Mouse (Mus musculus) G1E-ER4 (cell line): Measurements from ENCODE around the gene Rab9. TPM values are rescaled to one million over a fixed set of nuclear protein-coding genes. Genes with fewer than 3 reads are reported as not detected.

Experiments
- GATA1 ChIP-seq: IDR thresholded peaks from one replicate; pipeline ENCODE4 v1.8.0; 2012; ENCODE audit warnings: low read length, inconsistent platforms
- polyA plus RNA-seq: library from polyadenylated mRNA; stranded (reverse); fragments of >175 nt; gene quantifications from 2 replicates; pipeline ENCODE4 v1.2.3, GENCODE M21; 2012

Gene Rab9
- polyA plus RNA-seq, result 1.3 and 1.6 TPM in 2 replicates

DNA sequence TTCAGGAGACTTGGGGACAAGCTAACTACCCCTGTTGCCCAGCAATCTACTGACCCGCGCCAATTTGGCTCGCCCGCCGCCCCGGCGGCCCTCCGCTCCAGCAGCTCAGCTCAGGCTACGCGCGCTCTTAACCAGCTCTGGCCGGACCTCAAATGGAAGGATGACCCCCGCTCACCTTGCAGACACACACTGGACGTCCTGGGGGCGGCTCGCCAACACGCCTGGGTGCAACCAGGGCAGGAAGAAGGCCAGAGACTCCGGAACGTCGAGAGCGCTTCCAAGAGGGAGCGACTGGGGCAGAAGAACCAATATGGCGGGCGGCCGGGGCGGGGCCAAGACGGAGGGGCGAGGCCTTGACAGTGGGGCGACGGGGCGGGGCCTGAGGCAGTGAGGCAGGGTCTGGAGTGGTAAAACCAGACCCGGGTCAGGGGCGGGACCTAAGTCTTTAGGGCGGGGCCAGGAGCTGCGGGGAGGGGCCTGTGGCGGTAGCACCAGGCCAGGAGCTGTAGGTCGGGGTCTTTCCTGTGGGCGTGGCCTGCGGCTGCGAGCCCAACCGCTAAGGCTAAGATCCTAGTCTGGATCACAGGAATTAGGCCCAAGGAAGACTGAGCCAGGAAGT is at the start of gene Rab9:
Gene Rab9 (minus strand): TSS at position 503 of the 619 bp plus-strand sequence.
- no peak for TF ChIP-seq GATA1

DNA sequence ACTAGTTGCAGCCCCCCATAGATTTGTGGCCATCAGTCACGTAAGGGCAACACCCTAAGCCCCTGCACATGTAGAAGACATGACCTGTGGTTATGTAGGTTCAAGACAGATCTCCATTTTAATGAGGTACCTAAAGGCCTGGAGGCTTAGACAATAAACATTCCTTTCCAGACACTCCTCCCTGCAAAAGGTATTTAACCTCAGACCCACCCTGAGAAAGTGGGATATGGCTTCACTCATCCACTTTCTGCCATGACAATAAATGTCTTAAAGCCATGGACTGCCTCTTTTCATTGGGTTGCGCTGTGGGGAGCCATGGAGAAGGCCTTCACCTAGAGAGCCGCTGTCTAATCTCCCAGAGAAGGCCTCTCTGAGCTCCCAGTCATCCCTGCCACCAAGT is 48.5 kb upstream of the Rab9 start:
- no peak for TF ChIP-seq GATA1

DNA sequence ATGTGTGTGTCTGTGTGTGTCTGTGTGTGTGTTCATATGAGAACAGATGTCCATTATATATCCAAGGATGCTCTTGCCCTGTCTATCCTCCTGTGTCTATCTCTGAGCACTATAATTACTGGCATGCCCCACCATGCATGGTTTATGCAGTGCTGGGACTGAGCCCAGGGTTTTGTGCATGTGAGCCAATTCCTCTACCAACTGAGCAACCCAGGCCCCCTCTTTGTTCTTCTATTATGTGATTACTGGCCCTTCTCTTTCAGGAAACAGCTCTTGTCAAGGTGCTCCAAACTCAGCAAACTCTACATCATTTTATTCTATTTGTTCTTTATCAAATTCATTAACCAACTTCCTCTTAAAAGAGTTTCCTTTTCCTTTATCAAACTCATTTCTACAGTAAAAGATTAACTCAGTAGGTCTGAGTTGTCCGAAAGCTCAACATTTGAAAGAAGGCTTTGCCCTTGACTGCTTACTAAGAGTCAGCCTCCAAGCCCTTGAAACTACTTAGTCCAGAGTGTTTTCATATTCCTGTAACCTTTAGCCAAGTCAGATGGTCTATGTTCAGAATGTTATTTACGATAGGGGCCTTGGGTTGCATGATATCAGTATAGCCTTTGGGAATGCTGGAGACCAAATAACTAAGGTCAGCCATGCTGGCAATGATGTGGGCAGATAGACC is 46.1 kb upstream of the Rab9 start:
- TF ChIP-seq GATA1, result no peak

DNA sequence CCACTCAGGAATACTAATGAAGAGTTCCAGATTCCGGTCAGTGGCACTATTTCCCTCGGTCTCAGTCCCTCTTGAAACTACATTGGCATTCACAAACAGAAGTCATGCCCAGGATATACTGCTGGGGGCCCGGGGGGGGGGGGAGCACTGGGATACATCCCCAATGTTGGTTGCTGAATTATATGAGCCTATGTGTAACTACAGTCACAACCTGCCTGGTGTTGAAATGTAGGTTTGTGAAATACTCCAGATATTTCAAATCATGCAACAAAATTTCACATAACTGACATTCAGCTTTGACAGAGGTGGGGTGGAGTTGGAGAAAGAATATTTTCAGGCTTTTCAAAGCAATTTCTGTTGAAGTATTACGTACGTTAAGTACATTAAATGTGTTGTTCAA is 41.1 kb upstream of the Rab9 start:
- no peak for TF ChIP-seq GATA1

DNA sequence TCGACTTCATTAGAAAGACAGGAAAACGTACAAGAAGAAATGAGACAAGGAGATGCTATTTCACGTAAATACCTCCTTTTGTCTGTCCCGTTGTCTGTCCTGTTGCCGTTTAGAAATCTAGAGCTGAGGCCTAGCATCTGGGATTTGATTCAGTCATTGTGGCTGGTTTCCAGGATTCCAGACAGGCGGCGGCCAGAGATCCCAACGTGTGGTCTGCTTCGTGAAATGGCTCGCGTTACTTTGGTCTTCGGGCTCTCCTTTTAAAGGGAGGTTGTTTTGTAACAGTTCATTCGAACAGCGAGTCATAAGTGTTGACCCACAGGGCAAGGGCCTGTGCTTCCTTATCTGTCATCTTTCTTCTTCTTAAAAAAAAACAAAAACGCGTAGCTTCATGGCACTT is 38.7 kb upstream of the Rab9 start, which contains the start of gene Tceanc:
Gene Tceanc (minus strand): TSS at position 223 of the 400 bp plus-strand sequence.
- no peak for TF ChIP-seq GATA1

DNA sequence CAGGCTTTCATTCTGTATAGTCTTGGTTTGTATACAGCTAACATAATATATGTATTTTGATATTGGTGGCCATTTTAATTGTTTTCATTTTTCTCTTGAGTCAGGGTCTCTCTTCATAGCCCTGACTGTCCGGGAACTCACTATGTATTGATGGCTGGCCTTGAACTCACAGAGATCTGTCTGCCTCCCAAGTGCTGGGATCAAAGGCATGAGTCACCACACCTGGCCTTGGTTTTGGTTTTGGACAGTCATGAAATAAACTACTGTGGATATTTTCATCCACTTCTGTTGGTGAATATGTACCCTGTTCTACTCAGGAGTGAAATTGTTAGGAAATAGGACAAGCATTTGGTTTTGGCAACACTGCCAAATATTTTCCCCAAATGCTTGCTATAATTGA is 37.0 kb upstream of the Rab9 start:
- no peak for TF ChIP-seq GATA1

DNA sequence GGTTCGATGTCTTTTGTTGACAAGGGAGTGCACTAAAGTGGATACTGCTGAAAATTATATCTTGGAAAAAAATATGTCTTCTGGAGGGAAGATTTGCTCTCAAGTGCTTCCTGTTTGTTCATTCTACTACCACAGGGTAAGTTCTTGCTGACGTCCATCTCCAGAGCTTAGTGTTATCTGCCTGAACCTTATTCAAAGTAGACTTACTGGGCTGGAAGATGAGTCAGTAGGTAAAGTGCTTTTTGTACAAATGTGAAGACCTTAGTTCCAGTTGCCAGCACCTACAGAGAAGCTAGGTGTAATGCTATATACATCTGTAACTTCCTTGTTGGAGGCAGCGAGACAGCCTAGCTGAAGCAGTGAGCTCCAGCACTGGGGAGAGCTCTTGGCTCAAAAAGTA is 36.3 kb upstream of the Rab9 start:
- no peak for TF ChIP-seq GATA1

DNA sequence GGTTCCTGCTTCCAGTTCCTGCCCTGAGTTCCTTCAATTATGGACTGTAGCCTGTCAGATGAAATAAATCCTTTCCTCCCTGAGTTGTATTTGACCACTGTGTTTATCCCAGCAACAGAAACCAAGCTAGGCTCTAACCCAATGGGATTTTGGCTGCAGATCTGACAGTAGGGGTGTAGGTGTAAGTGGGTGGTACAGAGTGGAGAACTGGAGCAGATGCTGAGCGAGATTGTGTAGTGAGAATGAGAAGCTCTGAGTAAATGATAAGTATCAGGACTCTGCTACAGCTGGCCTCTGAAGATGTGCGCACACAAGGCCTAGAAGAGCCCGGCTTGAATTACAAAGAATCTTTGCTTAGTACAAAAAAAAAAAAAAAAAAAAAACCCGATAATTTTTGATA is 32.4 kb upstream of the Rab9 start:
- no peak for TF ChIP-seq GATA1

DNA sequence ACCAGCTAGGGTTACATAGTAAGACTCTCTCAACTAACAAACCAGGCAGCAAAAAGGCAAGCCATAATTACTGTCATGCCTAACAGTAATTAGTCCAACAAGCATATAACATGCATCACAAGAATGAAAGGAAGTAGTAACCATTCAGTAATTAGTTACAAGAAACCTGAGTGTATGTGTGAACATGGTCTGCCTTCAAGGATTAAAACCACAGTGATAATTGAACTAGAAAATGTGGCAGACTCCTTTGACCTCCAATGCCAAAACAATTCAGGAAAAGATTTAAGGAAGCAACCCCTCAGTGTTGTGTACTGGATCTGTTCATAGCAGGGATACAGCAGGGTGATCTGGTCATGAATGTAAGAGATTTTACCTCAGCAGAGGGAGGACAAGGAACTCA is 31.4 kb upstream of the Rab9 start:
- no peak for TF ChIP-seq GATA1

DNA sequence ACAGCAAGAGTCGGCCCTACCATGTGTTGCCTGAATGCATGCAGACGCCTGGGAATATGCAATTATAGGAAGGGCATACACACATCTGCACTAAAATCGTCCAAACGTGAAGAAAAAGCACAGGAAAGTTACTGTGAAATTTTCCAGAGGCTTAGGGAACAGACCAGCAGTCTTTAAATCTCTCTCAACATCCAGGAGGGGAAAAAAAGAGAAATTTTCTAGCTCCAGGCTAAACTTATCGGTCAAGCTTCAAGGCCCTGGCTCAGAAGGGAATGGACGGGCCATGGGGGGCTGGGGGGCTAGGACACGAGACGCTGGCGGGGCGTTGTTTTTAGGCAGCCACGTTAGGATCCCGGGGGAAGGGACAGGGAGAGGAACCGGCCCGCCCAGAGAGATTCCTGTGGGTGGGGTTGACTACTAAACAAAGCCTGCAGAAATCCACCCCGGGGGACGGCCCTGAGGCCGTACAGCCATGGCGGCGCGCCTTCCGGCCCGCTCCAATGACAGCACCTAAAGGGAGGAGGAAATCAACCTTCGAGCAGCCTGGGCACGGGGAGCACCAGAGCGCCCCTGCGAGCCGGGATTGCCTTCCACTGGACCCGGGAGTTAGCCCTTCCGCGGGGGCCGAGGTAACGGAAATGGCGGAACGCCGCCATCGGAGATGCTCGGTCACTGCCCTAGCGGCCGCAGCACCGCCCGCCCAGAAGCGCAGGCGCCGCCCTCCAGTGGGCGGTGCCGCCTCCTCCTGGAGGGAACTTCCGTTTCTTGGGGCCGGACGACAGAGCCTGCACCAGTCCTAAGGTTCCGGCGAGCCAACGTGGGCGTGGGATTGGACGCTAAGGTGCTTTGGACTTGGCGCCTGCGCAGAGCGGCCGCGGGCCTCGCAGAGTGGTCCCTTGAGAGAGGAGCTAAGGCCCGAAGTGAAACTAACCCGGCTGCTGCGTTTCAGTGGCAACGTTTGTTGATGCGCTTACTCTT is 30.4 kb upstream of the Rab9 start:
- no peak for TF ChIP-seq GATA1

DNA sequence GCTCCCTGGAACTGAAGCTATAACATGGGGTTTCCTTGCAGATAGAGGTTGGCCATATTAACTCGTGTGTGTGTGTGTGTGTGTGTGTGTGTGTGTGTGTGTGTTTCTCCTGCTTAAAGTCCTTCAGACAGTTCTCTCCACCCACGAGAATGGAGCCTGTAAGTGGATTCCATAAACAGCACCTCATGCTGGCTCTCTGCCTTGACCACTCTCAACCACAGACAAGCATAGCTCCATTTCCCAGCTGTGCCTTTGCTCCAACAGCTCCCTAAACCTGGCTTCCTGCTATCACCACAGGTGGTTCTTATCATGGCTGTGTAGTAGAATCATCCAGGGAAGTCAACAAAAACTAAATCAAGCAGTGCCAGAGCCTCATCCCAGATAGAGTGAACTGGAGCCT is 24.8 kb upstream of the Rab9 start:
- TF ChIP-seq GATA1, result no peak

DNA sequence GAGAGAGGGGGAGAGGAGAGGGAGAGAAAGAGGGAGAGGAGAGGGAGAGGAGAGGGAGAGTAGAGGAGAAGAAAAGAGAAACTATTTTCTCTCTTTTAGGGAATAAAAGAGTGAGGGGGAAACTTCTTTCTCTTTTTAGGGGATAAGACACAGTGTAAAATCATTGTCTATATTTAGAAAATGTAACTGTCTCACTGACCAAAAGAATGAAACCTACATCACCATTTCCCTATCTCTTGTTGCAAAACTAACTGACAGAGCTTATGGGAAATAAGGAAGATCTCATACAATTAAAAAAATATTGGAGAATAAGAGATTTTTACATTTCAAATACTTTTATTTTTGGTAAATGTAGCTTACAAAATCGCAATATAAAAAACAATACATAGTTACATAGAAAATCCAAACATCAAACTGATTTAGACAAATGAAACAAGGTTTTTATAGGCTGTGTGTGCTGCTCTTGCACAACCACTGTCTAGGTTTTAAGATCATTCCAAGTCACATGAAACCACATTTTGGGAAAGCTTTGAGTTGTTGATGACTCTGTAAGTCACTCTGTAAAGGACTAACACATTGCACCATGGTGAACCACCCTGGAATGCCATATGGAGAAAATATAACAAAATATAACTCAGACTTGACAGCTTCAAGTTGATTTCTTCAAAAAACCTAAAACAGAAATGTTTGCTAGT is 20.0 kb upstream of the Rab9 start:
- TF ChIP-seq GATA1, result no peak

DNA sequence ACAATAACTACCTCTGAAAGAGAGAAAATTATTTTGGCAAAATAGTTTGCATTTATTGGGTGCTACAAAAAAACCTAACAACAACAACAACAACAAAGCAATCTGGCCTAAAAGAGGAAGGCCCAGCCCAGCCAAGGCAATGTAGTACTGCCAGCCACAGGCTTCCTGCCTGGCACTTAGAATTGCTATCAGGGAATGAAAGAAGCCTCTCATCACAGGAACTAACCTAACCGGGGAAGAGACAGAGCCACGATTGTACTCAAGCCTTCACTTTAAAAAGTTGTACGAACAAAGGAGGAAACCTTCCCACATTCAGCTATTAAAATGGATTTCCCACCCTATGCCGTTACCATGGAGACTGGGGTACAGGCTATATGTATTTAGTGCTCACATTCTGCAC is 18.1 kb upstream of the Rab9 start:
- TF ChIP-seq GATA1, result no peak

DNA sequence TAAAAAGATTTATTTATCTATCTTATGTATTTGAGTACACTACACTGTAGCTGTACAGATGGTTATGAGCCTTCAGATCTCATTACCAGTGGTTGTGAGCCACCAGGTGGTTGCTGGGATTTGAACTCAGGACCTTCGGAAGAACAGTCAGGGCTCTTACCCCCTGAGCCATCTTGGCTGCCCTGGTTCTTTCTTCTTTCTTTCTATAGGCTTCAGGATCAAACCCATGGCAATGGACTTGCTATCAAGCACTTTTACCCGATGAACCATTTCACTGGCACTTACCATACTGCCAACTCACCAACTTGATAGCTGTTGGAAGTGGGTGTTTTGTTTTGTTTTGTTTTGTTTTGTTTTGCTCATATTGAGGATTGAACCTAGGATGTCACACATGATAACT is 15.4 kb upstream of the Rab9 start:
- no peak for TF ChIP-seq GATA1

DNA sequence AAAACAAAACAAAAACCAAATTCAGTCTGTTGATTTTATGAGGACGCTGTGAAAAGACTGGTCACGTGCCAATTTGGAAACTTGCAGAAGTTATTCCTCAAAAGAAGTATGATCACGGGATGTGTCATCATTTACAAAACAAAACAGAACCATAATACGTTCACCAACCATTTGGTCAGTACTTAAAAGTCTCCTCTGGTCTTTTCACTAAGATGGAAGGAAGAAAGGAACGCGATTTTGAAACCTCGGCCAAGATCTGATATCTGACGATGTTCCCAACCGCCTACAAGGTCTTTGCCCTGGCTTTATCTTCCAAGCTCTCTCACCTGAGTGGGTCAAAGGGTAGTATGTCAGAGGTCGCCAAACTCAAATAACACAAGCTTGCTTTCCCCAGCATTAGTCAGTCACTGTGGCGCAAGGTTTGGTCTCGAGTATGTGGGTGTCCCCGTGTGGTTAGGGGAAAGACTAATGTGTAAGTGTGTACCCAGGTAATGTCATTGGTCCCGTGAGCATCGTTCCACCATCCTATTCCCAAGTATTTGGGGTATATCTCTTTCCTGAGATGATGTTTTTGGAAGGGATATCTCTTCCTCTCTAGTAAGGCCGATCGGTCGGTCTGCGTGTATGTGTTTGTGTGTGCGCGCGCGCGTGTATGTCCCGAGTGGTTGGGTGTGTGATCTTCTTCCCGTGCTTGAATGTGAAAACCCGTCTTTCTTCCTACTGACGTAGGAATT is 869 bp downstream of the Rab9 start:
- no peak for TF ChIP-seq GATA1

DNA sequence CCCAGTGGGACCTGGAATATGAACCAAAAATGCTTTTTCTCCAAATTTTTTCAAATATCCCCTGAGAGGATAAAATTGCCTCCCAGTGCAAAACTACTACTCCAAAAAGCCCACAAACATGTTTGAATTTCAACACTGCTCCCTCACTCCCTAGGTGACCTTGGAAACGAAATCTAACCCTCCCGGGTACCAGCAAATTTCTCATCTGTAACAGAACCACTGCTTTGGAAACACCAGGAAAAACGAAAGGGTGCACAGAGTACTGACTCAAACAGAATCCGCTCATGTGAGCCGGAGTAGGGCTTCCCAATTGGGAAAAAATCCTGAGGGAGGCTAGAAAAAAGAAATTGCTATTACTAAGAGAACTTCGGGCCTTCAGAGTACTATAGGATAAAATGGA is 2.3 kb downstream of the Rab9 start:
- TF ChIP-seq GATA1, result no peak
